Mouse (Mus musculus): ENCODE data around the gene Gjd3. TPM values are rescaled to one million over a fixed set of nuclear protein-coding genes. Genes with fewer than 3 reads are reported as not detected.
"Not testable (repeated sequence)": the region's sequence is repeated elsewhere in the genome, so short reads cannot be mapped to it uniquely, and the experiment has no call there.

Gjd3 gene
- polyA plus RNA-seq, 1 experiment from 2014 or later = not detected

GRCm38 (mm10) chr11:98934367-98934766, 48.4 kb downstream of the Gjd3 start:
- Histone ChIP-seq H3K4me3 (no peak overlapping the region), H3K27me3 (replicated peaks) (peaks cover 99% of the 10 kb centered on the region), H3K9me3 (replicated peaks) (no peaks in the 10 kb centered on the region), H3K4me2 (no peak overlapping the region), H3K4me1 (peaks cover 74% of the 10 kb centered on the region), H3K9ac (no peak overlapping the region), H3K36me3 (no peaks in the 10 kb centered on the region), H3K27ac (no peak overlapping the region)
- ATAC-seq = no peak
- 73% methylated on average over 3 of the region's 3 CpGs for WGBS (ENCODE audit: insufficient replicate concordance)

- not testable (repeated sequence) for H3K36me3 ChIP-seq; H3K9me3 ChIP-seq (replicated peaks); ATAC-seq; H3K4me3 ChIP-seq; H3K9ac ChIP-seq; H3K27ac ChIP-seq; H3K4me2 ChIP-seq
- Histone ChIP-seq H3K4me1 (peaks cover 70% of the 10 kb centered on the region), H3K27me3 (replicated peaks) (peaks cover 99% of the 10 kb centered on the region)
- WGBS (ENCODE audit: insufficient replicate concordance) = 75% methylated on average over 2 of the region's 2 CpGs
These were observed 49.0 kb downstream of the Gjd3 start for GRCm38 (mm10) chr11:98933847-98934246.

- no peak for ATAC-seq
- WGBS (ENCODE audit: insufficient replicate concordance) = 41% methylated on average over 9 of the region's 9 CpGs
- Histone ChIP-seq H3K36me3 (no peaks in the 10 kb centered on the region), H3K27ac (no peak overlapping the region), H3K27me3 (replicated peaks) (peaks cover 99% of the 10 kb centered on the region), H3K4me3 (no peak overlapping the region), H3K9ac (no peak overlapping the region), H3K4me2 (0 out of 2 replicates have a peak overlapping the region, but pooled peaks have one; percentile 9), H3K4me1 (peaks cover 70% of the 10 kb centered on the region), H3K9me3 (replicated peaks) (no peaks in the 10 kb centered on the region)
These were observed 49.7 kb downstream of the Gjd3 start for GRCm38 (mm10) chr11:98933151-98933550.

- ATAC-seq = no peak
- no peak overlapping the region for H3K9ac ChIP-seq
- H3K27ac ChIP-seq = no peak overlapping the region
- no peak overlapping the region for H3K4me3 ChIP-seq
- no peaks in the 10 kb centered on the region for H3K36me3 ChIP-seq
- peaks cover 69% of the 10 kb centered on the region for H3K4me1 ChIP-seq
- peaks cover 99% of the 10 kb centered on the region for H3K27me3 ChIP-seq (replicated peaks)
- H3K4me2 ChIP-seq = 0 out of 2 replicates have a peak overlapping the region, but pooled peaks have one; percentile 9
- H3K9me3 ChIP-seq (replicated peaks) = no peaks in the 10 kb centered on the region
- WGBS (ENCODE audit: insufficient replicate concordance) = 28% methylated on average over 19 of the region's 19 CpGs
These were observed 50.3 kb downstream of the Gjd3 start for GRCm38 (mm10) chr11:98932293-98933091.

Other genes starting within 250 kb of the Gjd3 start
- gene Thra, start 242.4 kb downstream of the Gjd3 start, polyA plus RNA-seq (2016; fragmentation: Nextera tagmentation; extraction: Ambion mirVana) = 13.0 and 13.3 TPM in 2 replicates
- 1.3 and 1.4 TPM in 2 replicates for gene Nr1d1, start 207.7 kb downstream of the Gjd3 start, polyA plus RNA-seq (2016; fragmentation: Nextera tagmentation; extraction: Ambion mirVana)
- gene Msl1, start 187.5 kb downstream of the Gjd3 start, polyA plus RNA-seq (2016; fragmentation: Nextera tagmentation; extraction: Ambion mirVana) = 11.5 and 11.7 TPM in 2 replicates
- gene Casc3, start 178.1 kb downstream of the Gjd3 start, polyA plus RNA-seq (2016; fragmentation: Nextera tagmentation; extraction: Ambion mirVana) = 26.4 and 29.7 TPM in 2 replicates
- 0.21 and 0.24 TPM in 2 replicates for gene Rapgefl1, start 146.2 kb downstream of the Gjd3 start, polyA plus RNA-seq (2016; fragmentation: Nextera tagmentation; extraction: Ambion mirVana)
- gene Wipf2, start 119.4 kb downstream of the Gjd3 start, polyA plus RNA-seq (2016; fragmentation: Nextera tagmentation; extraction: Ambion mirVana) = 2.0 and 2.2 TPM in 2 replicates
- 86.5 and 89.9 TPM in 2 replicates for gene Cdc6, start 75.2 kb downstream of the Gjd3 start, polyA plus RNA-seq (2016; fragmentation: Nextera tagmentation; extraction: Ambion mirVana)
- 6.8 and 7.1 TPM in 2 replicates for gene Rara, start 55.2 kb downstream of the Gjd3 start, polyA plus RNA-seq (2016; fragmentation: Nextera tagmentation; extraction: Ambion mirVana)
- 249 and 261 TPM in 2 replicates for gene Top2a, start 41.2 kb upstream of the Gjd3 start, polyA plus RNA-seq (2016; fragmentation: Nextera tagmentation; extraction: Ambion mirVana)
- 236 TPM in 2 replicates for gene Igfbp4, start 58.2 kb upstream of the Gjd3 start, polyA plus RNA-seq (2016; fragmentation: Nextera tagmentation; extraction: Ambion mirVana)
- gene Tns4, start 106.3 kb upstream of the Gjd3 start, polyA plus RNA-seq (2016; fragmentation: Nextera tagmentation; extraction: Ambion mirVana) = 0.17 and 0.39 TPM in 2 replicates
- 0.39 and 0.44 TPM in 2 replicates for gene Ccr7, start 172.1 kb upstream of the Gjd3 start, polyA plus RNA-seq (2016; fragmentation: Nextera tagmentation; extraction: Ambion mirVana)
- 114 and 115 TPM in 2 replicates for gene Smarce1, start 248.0 kb upstream of the Gjd3 start, polyA plus RNA-seq (2016; fragmentation: Nextera tagmentation; extraction: Ambion mirVana)